Mouse (Mus musculus) embryonic facial prominence, embryonic 15.5 days (tissue): ENCODE data around the gene Blnk. TPM values are rescaled to one million over a fixed set of nuclear protein-coding genes. Genes with fewer than 3 reads are reported as not detected.

Source experiments
- ATAC-seq: fragments of 200-750 bp; cut with Nextera tagmentation; 2 replicates; pipeline ENCODE4 v1.8.0; 2017; ENCODE audit warnings: low read depth, moderate TSS enrichment; ENCODE audit not compliant: insufficient number of reproducible peaks, low FRiP score, low TSS enrichment
- H3K27ac ChIP-seq: fragments of 300-500 bp; sonication (generic); replicated peaks from 2 replicates; pipeline ENCODE4 v1.5.1; 2015; ENCODE audit warnings: mild to moderate bottlenecking, inconsistent platforms
- H3K27me3 ChIP-seq: fragments of 300-500 bp; sonication (generic); 2 replicates; pipeline ENCODE4 v1.6.1; 2015; ENCODE audit warnings: inconsistent platforms
- H3K36me3 ChIP-seq: fragments of 300-500 bp; sonication (generic); 2 replicates; pipeline ENCODE4 v1.6.1; 2015; ENCODE audit warnings: mild to moderate bottlenecking, inconsistent platforms
- H3K4me1 ChIP-seq: fragments of 300-500 bp; sonication (generic); 2 replicates; pipeline ENCODE4 v1.6.1; 2015; ENCODE audit warnings: inconsistent platforms
- H3K4me2 ChIP-seq: fragments of 300-500 bp; sonication (generic); replicated peaks from 2 replicates; pipeline ENCODE4 v1.6.1; 2015; ENCODE audit warnings: mild to moderate bottlenecking, inconsistent platforms
- H3K4me3 ChIP-seq: fragments of 300-500 bp; sonication (generic); replicated peaks from 2 replicates; pipeline ENCODE4 v1.5.1; 2015; ENCODE audit warnings: mild to moderate bottlenecking, inconsistent platforms
- H3K9ac ChIP-seq: fragments of 300-500 bp; sonication (generic); 2 replicates; pipeline ENCODE4 v1.6.1; 2015; ENCODE audit warnings: inconsistent platforms
- H3K9me3 ChIP-seq: fragments of 300-500 bp; sonication (generic); replicated peaks from 2 replicates; pipeline ENCODE4 v1.6.1; 2016; ENCODE audit warnings: inconsistent platforms
- WGBS: fragments of 180-500 bp; shearing (Covaris S2); methylation state at CpG from one replicate; pipeline ENCODE4 v1.1.7; 2015; 5-methylcytosine and 5-hydroxymethylcytosine counted together
- polyA plus RNA-seq: library from polyadenylated mRNA; unstranded; fragments of >200 nt; fragmentation: Nextera tagmentation; extraction: Ambion mirVana; gene quantifications from 2 replicates; pipeline ENCODE4 v1.2.1, GENCODE M21; 2015

Gene Blnk
- 4.6 and 5.2 TPM in 2 replicates for polyA plus RNA-seq

GRCm38 (mm10) chr19:40994057-40994585 is at the start of gene Blnk:
Gene Blnk (minus strand): TSS chr19:40994535.
- H3K4me1 ChIP-seq: 0 out of 2 replicates have a peak, but pooled peaks cover 7% of the 10 kb centered on the region
- H3K4me2 ChIP-seq: no peak within 1 kb of the TSS
- no peaks in the 10 kb centered on the region for H3K9me3 ChIP-seq
- peak within 1 kb of the TSS; percentile 52; the same call in 1 of the 2 replicates for H3K27ac ChIP-seq
- no peak within 1 kb of the TSS for H3K9ac ChIP-seq
- WGBS: 21% methylated on average over 8 of the region's 8 CpGs
- 0 out of 2 replicates have a peak, but pooled peaks have one; percentile 48 for ATAC-seq
- H3K4me3 ChIP-seq: no peak within 1 kb of the TSS
- H3K36me3 ChIP-seq: no peaks in the 10 kb centered on the region
- no peaks in the 10 kb centered on the region for H3K27me3 ChIP-seq

- Histone ChIP-seq H3K4me3 (no peak overlapping the region), H3K27ac (no peak overlapping the region), H3K9me3 (no peaks in the 10 kb centered on the region), H3K36me3 (no peaks in the 10 kb centered on the region), H3K4me2 (no peak overlapping the region), H3K4me1 (no peaks in the 10 kb centered on the region), H3K27me3 (no peaks in the 10 kb centered on the region; the same call in 1 of the 2 replicates), H3K9ac (no peak overlapping the region)
- WGBS: 78% methylated on average over 7 of the region's 7 CpGs
- no peak for ATAC-seq
Measured at GRCm38 (mm10) chr19:41039110-41039509, 44.8 kb upstream of the Blnk start.

GRCm38 (mm10) chr19:41035809-41036551 is 41.6 kb upstream of the Blnk start:
- Histone ChIP-seq H3K4me2 (no peak overlapping the region), H3K4me3 (no peak overlapping the region), H3K27me3 (no peaks in the 10 kb centered on the region; the same call in 1 of the 2 replicates), H3K27ac (no peak overlapping the region), H3K4me1 (no peaks in the 10 kb centered on the region), H3K9ac (no peak overlapping the region), H3K9me3 (no peaks in the 10 kb centered on the region), H3K36me3 (no peaks in the 10 kb centered on the region)
- ATAC-seq: no peak
- WGBS: 74% methylated on average over 4 of the region's 4 CpGs

GRCm38 (mm10) chr19:41031869-41032268 is 37.5 kb upstream of the Blnk start:
- ATAC-seq: no peak
- Histone ChIP-seq H3K4me2 (no peak overlapping the region), H3K27ac (no peak overlapping the region), H3K36me3 (no peaks in the 10 kb centered on the region), H3K9ac (no peak overlapping the region), H3K9me3 (no peaks in the 10 kb centered on the region), H3K4me1 (no peaks in the 10 kb centered on the region), H3K4me3 (no peak overlapping the region), H3K27me3 (no peaks in the 10 kb centered on the region; the same call in 1 of the 2 replicates)
- WGBS: 80% methylated on average over 6 of the region's 6 CpGs

GRCm38 (mm10) chr19:41031009-41031408 is 36.7 kb upstream of the Blnk start:
- ATAC-seq: no peak
- 77% methylated on average over 11 of the region's 11 CpGs for WGBS
- Histone ChIP-seq H3K9ac (no peak overlapping the region), H3K27me3 (no peaks in the 10 kb centered on the region; the same call in 1 of the 2 replicates), H3K9me3 (no peaks in the 10 kb centered on the region), H3K27ac (no peak overlapping the region), H3K4me1 (no peaks in the 10 kb centered on the region), H3K36me3 (no peaks in the 10 kb centered on the region), H3K4me3 (no peak overlapping the region), H3K4me2 (no peak overlapping the region)

- H3K27ac ChIP-seq: no peak overlapping the region
- H3K4me3 ChIP-seq: no peak overlapping the region
- H3K9ac ChIP-seq: no peak overlapping the region
- no peak for ATAC-seq
- H3K4me2 ChIP-seq: no peak overlapping the region
- 58% methylated on average over 6 of the region's 6 CpGs for WGBS
- no peaks in the 10 kb centered on the region for H3K9me3 ChIP-seq
- H3K4me1 ChIP-seq: no peaks in the 10 kb centered on the region
- H3K27me3 ChIP-seq: no peaks in the 10 kb centered on the region; the same call in 1 of the 2 replicates
- no peaks in the 10 kb centered on the region for H3K36me3 ChIP-seq
Measured at GRCm38 (mm10) chr19:41030161-41030560, 35.8 kb upstream of the Blnk start.

GRCm38 (mm10) chr19:41029219-41029618 is 34.9 kb upstream of the Blnk start, which contains the start of gene Dntt:
Gene Dntt (plus strand): TSS chr19:41029275.
- ATAC-seq: no peak
- H3K9ac ChIP-seq: no peak within 1 kb of the TSS
- no peaks in the 10 kb centered on the region for H3K36me3 ChIP-seq
- no peak within 1 kb of the TSS for H3K4me3 ChIP-seq
- WGBS: 87% methylated on average over 6 of the region's 6 CpGs
- no peak within 1 kb of the TSS for H3K4me2 ChIP-seq
- no peaks in the 10 kb centered on the region for H3K4me1 ChIP-seq
- no peaks in the 10 kb centered on the region for H3K9me3 ChIP-seq
- H3K27me3 ChIP-seq: no peaks in the 10 kb centered on the region; the same call in 1 of the 2 replicates
- no peak within 1 kb of the TSS for H3K27ac ChIP-seq

- H3K4me1 ChIP-seq: no peaks in the 10 kb centered on the region
- H3K27me3 ChIP-seq: no peaks in the 10 kb centered on the region
- H3K4me3 ChIP-seq: no peak overlapping the region
- no peak overlapping the region for H3K27ac ChIP-seq
- ATAC-seq: no peak
- no peak overlapping the region for H3K9ac ChIP-seq
- WGBS: 90% methylated on average over 9 of the region's 9 CpGs
- no peaks in the 10 kb centered on the region for H3K9me3 ChIP-seq
- no peaks in the 10 kb centered on the region for H3K36me3 ChIP-seq
- H3K4me2 ChIP-seq: no peak overlapping the region
Measured at GRCm38 (mm10) chr19:41027601-41028000, 33.3 kb upstream of the Blnk start.

- 86% methylated on average over 5 of the region's 5 CpGs for WGBS
- Histone ChIP-seq H3K36me3 (no peaks in the 10 kb centered on the region), H3K27ac (no peak overlapping the region), H3K9me3 (no peaks in the 10 kb centered on the region), H3K27me3 (no peaks in the 10 kb centered on the region), H3K9ac (no peak overlapping the region), H3K4me1 (no peaks in the 10 kb centered on the region), H3K4me2 (no peak overlapping the region), H3K4me3 (no peak overlapping the region)
- ATAC-seq: no peak
Measured at GRCm38 (mm10) chr19:41027024-41027423, 32.7 kb upstream of the Blnk start.

- Histone ChIP-seq H3K9me3 (no peaks in the 10 kb centered on the region), H3K4me1 (no peaks in the 10 kb centered on the region)
Measured at GRCm38 (mm10) chr19:41026551-41026950, 32.2 kb upstream of the Blnk start.

GRCm38 (mm10) chr19:41022244-41022643 is 27.9 kb upstream of the Blnk start:
- Histone ChIP-seq H3K27me3 (peaks cover 12% of the 10 kb centered on the region; the same call in 1 of the 2 replicates), H3K4me1 (no peaks in the 10 kb centered on the region), H3K36me3 (no peaks in the 10 kb centered on the region), H3K27ac (no peak overlapping the region), H3K4me3 (no peak overlapping the region), H3K9ac (no peak overlapping the region), H3K9me3 (no peaks in the 10 kb centered on the region), H3K4me2 (no peak overlapping the region)
- ATAC-seq: no peak
- WGBS: 63% methylated on average over 4 of the region's 4 CpGs

More at GRCm38 (mm10) chr19:41026551-41026950, 32.2 kb upstream of the Blnk start:
- WGBS: 82% methylated on average over 8 of the region's 8 CpGs
- no peak overlapping the region for H3K4me2 ChIP-seq
- no peak overlapping the region for H3K9ac ChIP-seq
- no peak overlapping the region for H3K27ac ChIP-seq
- H3K27me3 ChIP-seq: no peaks in the 10 kb centered on the region
- ATAC-seq: no peak
- H3K4me3 ChIP-seq: no peak overlapping the region
- H3K36me3 ChIP-seq: no peaks in the 10 kb centered on the region
